Mouse (Mus musculus): ENCODE measurements around the gene Dbndd1.
A peak's percentile ranks its signal among the peaks of the same experiment; 100 is the strongest.
"Not testable (repeated sequence)": the region's sequence is repeated elsewhere in the genome, so short reads cannot be mapped to it uniquely, and the experiment has no call there.

Gene Dbndd1

GRCm38 (mm10) chr8:123492898-123493297 lies 22.4 kb downstream of the Dbndd1 start:
- no peak for DNase-seq

DNA sequence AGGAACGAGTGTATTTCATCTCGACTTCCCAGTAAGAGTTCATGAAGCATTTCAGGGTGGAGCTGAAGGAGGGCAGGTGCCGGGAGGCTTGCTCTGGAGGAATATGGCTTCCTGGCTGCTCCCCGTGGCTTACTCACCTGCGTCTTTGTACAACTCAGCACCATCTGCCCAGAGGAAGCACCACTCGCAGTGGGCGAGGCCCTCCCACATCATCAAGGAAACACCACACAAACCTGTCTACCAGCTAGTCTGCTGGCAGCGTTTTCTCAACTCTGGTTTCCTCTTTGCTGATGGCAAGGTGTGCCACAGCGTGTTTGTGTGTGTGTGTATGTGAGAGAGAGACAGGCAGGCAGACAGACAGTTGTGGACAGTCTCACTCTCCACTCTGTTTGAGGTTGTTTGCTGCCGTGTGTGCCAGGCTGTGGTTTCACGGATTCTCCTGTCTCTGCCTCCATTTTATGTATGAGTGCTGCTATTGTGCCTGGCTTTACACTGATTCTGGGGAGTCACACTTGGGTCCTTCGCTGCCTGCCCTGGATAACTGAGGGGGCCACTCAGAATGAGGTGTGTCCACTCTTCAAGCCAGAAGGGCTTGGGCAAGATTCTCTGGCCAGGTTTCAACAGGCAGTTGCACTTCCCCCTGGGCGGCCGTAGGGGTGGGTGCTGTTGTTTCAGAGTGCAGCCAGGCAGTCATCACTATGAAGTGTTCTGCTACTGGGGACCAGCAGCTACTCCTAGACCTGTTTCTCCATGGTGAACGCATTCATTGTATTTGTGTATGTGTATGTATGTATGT lies 23.8 kb downstream of the Dbndd1 start:
- no peak for DNase-seq

DNA sequence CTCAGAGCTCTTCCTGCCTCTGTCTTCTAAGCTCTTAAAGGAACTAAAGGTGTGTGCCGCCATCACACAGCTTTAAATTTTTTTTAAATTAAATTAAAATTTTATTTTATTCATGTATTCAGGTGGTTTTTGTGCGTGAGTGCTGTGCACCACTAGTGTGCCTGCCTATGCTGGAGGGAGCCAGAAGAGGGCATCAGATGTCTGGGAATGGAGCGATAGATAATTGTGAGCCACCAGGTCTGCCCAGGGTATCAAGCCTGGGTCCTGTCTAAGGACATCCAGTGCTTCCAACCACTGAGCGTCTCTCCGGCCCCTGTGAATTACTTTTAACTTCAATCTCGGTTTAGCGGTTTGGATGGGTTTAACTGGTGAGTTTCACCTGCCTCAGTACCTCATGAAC lies 32.6 kb downstream of the Dbndd1 start:
- DNase-seq: peak; percentile 42 to 49

GRCm38 (mm10) chr8:123478456-123479218 lies 36.6 kb downstream of the Dbndd1 start:
- DNase-seq: peak in 1 of 2 experiments; percentile 26

DNA sequence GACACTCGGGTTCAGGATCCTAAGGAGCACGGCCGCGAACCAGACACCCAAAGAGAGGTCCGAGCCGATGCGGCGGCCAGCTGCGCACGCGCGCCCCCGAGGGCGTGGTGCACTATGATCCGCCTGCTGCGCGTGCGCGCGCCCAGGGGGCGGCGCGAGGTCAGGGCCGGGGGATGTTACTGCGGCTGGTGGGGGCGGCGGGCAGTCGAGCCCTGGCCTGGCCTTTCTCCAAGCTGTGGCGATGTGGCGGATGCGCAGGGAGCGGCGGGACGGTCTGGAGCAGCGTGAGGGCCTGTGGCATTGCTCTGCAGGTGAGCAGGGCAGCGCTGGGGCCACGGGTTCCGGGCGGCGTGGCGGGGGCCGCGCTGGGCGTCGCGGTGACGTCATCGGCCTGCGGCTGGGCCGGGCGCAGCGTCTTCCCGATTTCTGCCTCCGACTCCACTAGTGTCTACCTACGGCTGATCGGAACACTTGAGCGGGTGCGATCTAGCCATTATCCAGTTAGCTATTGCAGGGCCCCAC lies 37.5 kb downstream of the Dbndd1 start, which contains the start of gene Afg3l1:
TSS of gene Afg3l1 (plus strand) at position 167 of the 522 bp plus-strand sequence.
- DNase-seq: peak; percentile 97 to 98

DNA sequence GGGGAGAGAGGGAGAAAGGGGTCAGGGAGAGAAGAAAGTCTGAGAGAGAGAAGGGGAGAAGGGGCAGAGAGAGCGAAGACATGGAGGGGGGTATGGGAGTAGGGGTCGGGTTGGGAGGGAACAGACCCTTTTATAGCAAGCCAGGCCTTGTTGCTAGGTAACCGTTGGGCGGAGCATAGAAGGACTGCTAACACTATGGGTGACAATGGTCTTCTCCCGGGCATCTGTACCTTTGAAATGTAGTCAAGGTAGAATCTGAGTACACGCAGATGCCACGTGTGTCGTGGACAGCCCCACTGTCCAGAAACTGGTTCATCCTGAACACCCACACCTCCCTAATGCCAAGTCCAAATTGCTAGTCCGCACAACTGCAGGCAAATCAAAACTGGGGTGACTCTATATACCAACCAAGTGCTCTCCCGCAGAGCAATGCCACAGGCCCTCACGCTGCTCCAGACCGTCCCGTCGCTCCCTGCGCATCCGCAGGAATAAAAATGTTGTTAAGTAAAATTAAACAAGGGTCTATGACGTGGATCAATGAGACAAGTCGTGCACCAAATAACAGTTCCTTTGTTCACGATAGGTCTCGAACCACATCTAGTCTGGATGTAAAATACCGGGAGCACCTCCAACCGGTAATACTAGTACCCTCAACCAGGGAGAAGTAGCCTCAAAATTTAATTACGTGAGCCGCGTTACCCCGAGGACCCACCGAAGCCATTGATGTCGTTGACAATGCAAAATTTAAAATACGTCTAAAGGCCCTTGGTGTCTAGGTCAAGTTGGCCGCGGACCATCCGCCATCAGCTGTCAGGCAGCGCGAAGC lies 38.1 kb downstream of the Dbndd1 start:
- peak; percentile 41 to 54 for DNase-seq

DNA sequence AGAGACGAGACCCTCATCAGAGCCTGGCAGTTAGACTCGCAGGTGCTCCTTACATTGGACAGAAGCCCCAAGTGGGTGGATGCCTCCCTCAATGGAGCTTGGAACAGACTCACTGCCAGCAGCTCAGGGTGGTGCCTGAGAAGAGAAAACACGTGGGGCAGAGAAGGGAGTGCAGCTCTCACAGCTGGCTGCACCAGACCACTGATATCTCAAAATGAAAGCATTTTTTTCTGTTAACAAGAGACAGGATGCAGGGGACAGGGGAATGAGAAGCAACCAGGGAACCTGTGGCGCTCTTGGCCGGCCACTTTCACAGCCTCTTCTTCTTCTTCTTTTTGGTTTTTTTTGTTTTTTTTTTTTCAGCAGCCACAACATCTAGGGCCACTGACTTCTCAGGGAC lies 40.7 kb downstream of the Dbndd1 start:
- not testable (repeated sequence) for DNase-seq

DNA sequence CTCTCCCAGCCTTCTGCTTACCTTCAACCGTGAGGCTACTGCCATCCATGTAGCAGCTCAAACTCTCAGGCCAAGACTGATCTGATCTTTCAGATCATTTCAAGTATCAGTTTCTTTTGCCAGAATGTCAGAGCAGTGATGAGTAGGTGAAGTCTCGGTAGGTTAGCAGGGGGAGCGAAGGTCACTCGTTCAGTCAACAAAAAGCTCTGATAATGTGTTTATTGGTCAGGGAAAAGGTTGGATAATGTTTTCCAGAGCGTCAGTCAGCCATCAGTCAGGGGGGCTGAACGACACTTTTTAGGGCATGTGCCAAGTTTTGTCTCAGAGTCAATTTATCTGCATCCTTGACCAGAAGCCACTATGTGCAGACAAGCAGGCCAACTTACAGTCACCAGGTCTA lies 42.3 kb downstream of the Dbndd1 start:
- DNase-seq: not testable (repeated sequence)

GRCm38 (mm10) chr8:123467476-123467875 lies 47.8 kb downstream of the Dbndd1 start:
- DNase-seq: no peak

DNA sequence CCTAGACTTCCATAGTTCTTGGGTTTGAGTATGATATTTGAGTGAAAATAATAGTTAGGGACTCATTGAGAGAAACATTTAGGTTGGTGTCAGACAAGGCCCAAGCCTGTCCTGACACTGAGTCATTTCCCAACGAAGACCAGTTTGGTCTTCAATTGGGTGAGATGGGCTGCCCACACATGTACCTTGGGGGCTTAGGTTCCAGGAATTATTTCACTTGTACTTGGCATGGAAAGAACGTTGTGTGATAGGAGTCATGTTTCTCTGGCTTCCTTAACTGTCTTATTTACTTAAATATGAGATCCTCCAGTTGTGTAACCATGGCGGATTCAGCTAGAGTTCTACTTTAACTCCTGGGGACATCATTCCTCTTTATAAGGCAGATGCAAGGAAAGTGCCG lies 51.6 kb downstream of the Dbndd1 start:
- DNase-seq: no peak

All from cerebellum, postnatal 10 days (tissue).